Mouse (Mus musculus) spleen, adult 2 months (tissue): Measurements from ENCODE around the gene Ttll11.

Experiments used
- CTCF ChIP-seq: fragments of 200-500 bp; IDR thresholded peaks from 2 replicates; pipeline ENCODE4 v1.5.1; 2011; ENCODE audit warnings: mild to moderate bottlenecking, inconsistent platforms; ENCODE audit not compliant: insufficient read depth, insufficient read length, insufficient replicate concordance; ENCODE audit errors: extremely low read depth
- POLR2A ChIP-seq: fragments of 200-500 bp; IDR thresholded peaks from 2 replicates; pipeline ENCODE4 v1.6.1; 2011; ENCODE audit warnings: low read depth, low read length, inconsistent platforms

GRCm38 (mm10) chr2:35713460-35713859 is 266.3 kb downstream of the Ttll11 start:
- TF ChIP-seq CTCF, result no peak
- TF ChIP-seq POLR2A, result no peak
